18 mouse cellular contexts compared by ENCODE assay signal in genomic region chr9:94743291-94743690, GRCm38 (mm10).
"Had no signal": no experiment of that assay in that cellular context is flagged by ENCODE, and none has a peak within 500 bp of the region (broad histone marks: within the 10 kb centered on the region; RNA-seq: fewer than 3 reads in every experiment).

No protein-coding gene starts in this region.

- ATAC-seq: midbrain, embryonic 16.5 days had no signal

- DNase-seq: lung, adult 18-20 months; lung, embryonic 14.5 days; lung, postnatal 10 days; lung, postnatal 4 days; midbrain, embryonic 14.5 days; retina, postnatal 1 day; right cerebral cortex, adult 18-20 months; right cerebral cortex, postnatal 25 days; spleen, adult 18-20 months; thymus, adult 18-20 months; thymus, postnatal 14 days; thymus, postnatal 36 days had no signal

- H3K4me3 ChIP-seq: midbrain, embryonic 10.5 days; midbrain, embryonic 12.5 days; myocyte; neural tube, embryonic 13.5 days; neural tube, embryonic 15.5 days had no signal

- H3K27ac ChIP-seq: midbrain, embryonic 10.5 days; midbrain, embryonic 12.5 days; neural tube, embryonic 13.5 days; neural tube, embryonic 15.5 days had no signal
